21 mouse cellular contexts compared by ENCODE assay signal in the genomic region with DNA sequence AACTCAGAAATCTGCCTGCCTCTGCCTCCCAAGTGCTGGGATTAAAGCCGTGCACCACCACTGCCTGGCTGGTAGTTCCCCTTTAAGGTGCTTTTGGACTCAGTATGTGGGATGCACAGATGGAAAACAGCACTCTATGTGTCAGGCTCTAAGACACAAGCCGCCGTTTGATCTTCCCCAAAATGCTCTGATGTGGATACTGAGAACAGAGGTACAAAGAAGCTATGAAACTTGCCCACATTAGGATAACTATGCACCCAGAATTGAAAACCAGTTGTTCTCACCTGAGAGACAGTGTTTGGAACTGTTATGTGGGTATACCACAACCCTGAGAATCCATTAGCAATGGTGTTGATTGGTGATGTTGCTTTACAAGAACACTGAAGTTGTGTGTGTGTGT.
"Had no signal": no experiment of that assay in that cellular context is flagged by ENCODE, and none has a peak within 500 bp of the region (broad histone marks: within the 10 kb centered on the region; RNA-seq: fewer than 3 reads in every experiment).

No protein-coding gene starts in this region.

- ATAC-seq: intestine, postnatal 0 days; liver, embryonic 12.5 days; midbrain, embryonic 13.5 days; midbrain, embryonic 16.5 days had no signal

- H3K27me3 ChIP-seq: limb, embryonic 13.5 days; liver, embryonic 15.5 days; lung, embryonic 15.5 days had no signal

- H3K36me3 ChIP-seq: liver, embryonic 12.5 days; liver, embryonic 15.5 days; lung, embryonic 15.5 days; midbrain, embryonic 13.5 days had no signal

- DNase-seq: kidney, adult 2 months; kidney, postnatal 10 days; kidney, postnatal 36 days; liver; lung, adult 18-20 months; lung, postnatal 10 days; lung, postnatal 36 days; right cerebral cortex, postnatal 14 days; right cerebral cortex, postnatal 4 days had no signal

- H3K4me3 ChIP-seq: limb, embryonic 10.5 days; limb, embryonic 13.5 days; liver, embryonic 12.5 days; liver, embryonic 15.5 days; lung, embryonic 15.5 days; megakaryocyte, embryonic 14.5 days; midbrain, embryonic 10.5 days; midbrain, embryonic 13.5 days; myocyte had no signal

- H3K4me1 ChIP-seq: limb, embryonic 10.5 days; limb, embryonic 13.5 days; liver, embryonic 15.5 days; lung, embryonic 15.5 days; midbrain, embryonic 10.5 days; midbrain, embryonic 13.5 days had no signal

- H3K9me3 ChIP-seq: limb, embryonic 10.5 days; limb, embryonic 13.5 days; liver, embryonic 12.5 days; liver, embryonic 15.5 days; lung, embryonic 15.5 days; megakaryocyte, embryonic 14.5 days; midbrain, embryonic 10.5 days; midbrain, embryonic 13.5 days had no signal

- H3K27ac ChIP-seq: limb, embryonic 10.5 days; limb, embryonic 13.5 days; liver, embryonic 12.5 days; liver, embryonic 15.5 days; lung, embryonic 15.5 days; midbrain, embryonic 10.5 days; midbrain, embryonic 13.5 days; stomach, postnatal 0 days had no signal

- H3K4me2 ChIP-seq: limb, embryonic 13.5 days; liver, embryonic 12.5 days; liver, embryonic 15.5 days; lung, embryonic 15.5 days; midbrain, embryonic 13.5 days had no signal

- H3K9ac ChIP-seq: limb, embryonic 13.5 days; liver, embryonic 12.5 days; liver, embryonic 15.5 days; lung, embryonic 15.5 days; midbrain, embryonic 13.5 days had no signal
